Mouse (Mus musculus): ENCODE measurements around the gene Glis1. TPM values are rescaled to one million over a fixed set of nuclear protein-coding genes. Genes with fewer than 3 reads are reported as not detected.
A peak's percentile ranks its signal among the peaks of the same experiment; 100 is the strongest.

Glis1 gene
- total and polyA plus RNA-seq, 2 experiments from 2014 or later, result 1.4 to 2.1 TPM

- H3K9me3 ChIP-seq (ENCODE audit: low read length), result no peaks in the 10 kb centered on the region
- H3K4me3 ChIP-seq (ENCODE audit: low read depth, low read length), result no peak overlapping the region
- H3K4me2 ChIP-seq (ENCODE audit: low read depth, low read length, poor library complexity, severe bottlenecking), result no peak overlapping the region
- TF ChIP-seq CTCF (IDR thresholded peaks at IDR 0.05), result no peak
- ATAC-seq (ENCODE audit: low FRiP score) (no peak), DNase-seq (ENCODE audit: low spot score) (no peak)
- no peaks in the 10 kb centered on the region for H3K27me3 ChIP-seq (ENCODE audit: insufficient read depth, low read length)
- no peak overlapping the region for H3K27ac ChIP-seq (ENCODE audit: low read depth, low read length)
- no peaks in the 10 kb centered on the region for H3K36me3 ChIP-seq (ENCODE audit: insufficient read depth, low read length)
- 85% methylated on average over 5 of the region's 5 CpGs for WGBS
- H3K9ac ChIP-seq (replicated peaks; ENCODE audit: low read length, poor library complexity, severe bottlenecking), result no peak overlapping the region
- H3K4me1 ChIP-seq (ENCODE audit: insufficient read depth, low read length), result no peaks in the 10 kb centered on the region
These were observed 110.5 kb downstream of the Glis1 start for GRCm38 (mm10) chr4:107544843-107545242.

- Histone ChIP-seq H3K9me3 (ENCODE audit: low read length) (no peaks in the 10 kb centered on the region), H3K4me2 (ENCODE audit: low read depth, low read length, poor library complexity, severe bottlenecking) (no peak overlapping the region), H3K9ac (replicated peaks; ENCODE audit: low read length, poor library complexity, severe bottlenecking) (no peak overlapping the region), H3K4me1 (ENCODE audit: insufficient read depth, low read length) (no peaks in the 10 kb centered on the region), H3K36me3 (ENCODE audit: insufficient read depth, low read length) (no peaks in the 10 kb centered on the region), H3K27ac (ENCODE audit: low read depth, low read length) (no peak overlapping the region), H3K4me3 (ENCODE audit: low read depth, low read length) (no peak overlapping the region), H3K27me3 (ENCODE audit: insufficient read depth, low read length) (no peaks in the 10 kb centered on the region)
- ATAC-seq (ENCODE audit: low FRiP score) (no peak), DNase-seq (ENCODE audit: low spot score) (peak; percentile 65)
- TF ChIP-seq CTCF (IDR thresholded peaks at IDR 0.05), result no peak
- WGBS, result 93% methylated on average over 1 of the region's 1 CpGs
These were observed 111.3 kb downstream of the Glis1 start for GRCm38 (mm10) chr4:107545726-107546125.

- Histone ChIP-seq H3K27ac (ENCODE audit: low read depth, low read length) (no peak overlapping the region), H3K36me3 (ENCODE audit: insufficient read depth, low read length) (no peaks in the 10 kb centered on the region), H3K27me3 (ENCODE audit: insufficient read depth, low read length) (no peaks in the 10 kb centered on the region), H3K4me1 (ENCODE audit: insufficient read depth, low read length) (no peaks in the 10 kb centered on the region), H3K4me2 (ENCODE audit: low read depth, low read length, poor library complexity, severe bottlenecking) (no peak overlapping the region), H3K9me3 (ENCODE audit: low read length) (no peaks in the 10 kb centered on the region), H3K4me3 (ENCODE audit: low read depth, low read length) (no peak overlapping the region), H3K9ac (replicated peaks; ENCODE audit: low read length, poor library complexity, severe bottlenecking) (no peak overlapping the region)
- WGBS, result 64% methylated on average over 8 of the region's 8 CpGs
- DNase-seq (ENCODE audit: low spot score), result peak; percentile 80
- no peak for ATAC-seq (ENCODE audit: low FRiP score)
- TF ChIP-seq CTCF (IDR thresholded peaks at IDR 0.05), result no peak
These were observed 112.1 kb downstream of the Glis1 start for GRCm38 (mm10) chr4:107546525-107546924.

- no peak for ATAC-seq (ENCODE audit: low FRiP score)
- WGBS, result 89% methylated on average over 10 of the region's 10 CpGs
- Histone ChIP-seq H3K4me1 (ENCODE audit: insufficient read depth, low read length) (no peaks in the 10 kb centered on the region), H3K9me3 (ENCODE audit: low read length) (no peaks in the 10 kb centered on the region), H3K4me2 (ENCODE audit: low read depth, low read length, poor library complexity, severe bottlenecking) (no peak overlapping the region), H3K36me3 (ENCODE audit: insufficient read depth, low read length) (no peaks in the 10 kb centered on the region), H3K27ac (ENCODE audit: low read depth, low read length) (no peak overlapping the region), H3K27me3 (ENCODE audit: insufficient read depth, low read length) (no peaks in the 10 kb centered on the region), H3K4me3 (ENCODE audit: low read depth, low read length) (no peak overlapping the region), H3K9ac (replicated peaks; ENCODE audit: low read length, poor library complexity, severe bottlenecking) (no peak overlapping the region)
- no peak for DNase-seq (ENCODE audit: low spot score)
- TF ChIP-seq CTCF (IDR thresholded peaks at IDR 0.05), result no peak
These were observed 115.7 kb downstream of the Glis1 start for GRCm38 (mm10) chr4:107550096-107550495.

GRCm38 (mm10) chr4:107550546-107550945 is 116.2 kb downstream of the Glis1 start:
- Histone ChIP-seq H3K4me2 (ENCODE audit: low read depth, low read length, poor library complexity, severe bottlenecking) (no peak overlapping the region), H3K27ac (ENCODE audit: low read depth, low read length) (no peak overlapping the region), H3K4me3 (ENCODE audit: low read depth, low read length) (no peak overlapping the region), H3K36me3 (ENCODE audit: insufficient read depth, low read length) (no peaks in the 10 kb centered on the region), H3K9ac (replicated peaks; ENCODE audit: low read length, poor library complexity, severe bottlenecking) (no peak overlapping the region), H3K9me3 (ENCODE audit: low read length) (no peaks in the 10 kb centered on the region), H3K4me1 (ENCODE audit: insufficient read depth, low read length) (no peaks in the 10 kb centered on the region), H3K27me3 (ENCODE audit: insufficient read depth, low read length) (no peaks in the 10 kb centered on the region)
- ATAC-seq (ENCODE audit: low FRiP score) (no peak), DNase-seq (ENCODE audit: low spot score) (no peak)
- TF ChIP-seq CTCF (IDR thresholded peaks at IDR 0.05), result no peak
- 72% methylated on average over 3 of the region's 3 CpGs for WGBS

- 78% methylated on average over 5 of the region's 5 CpGs for WGBS
- H3K36me3 ChIP-seq (ENCODE audit: insufficient read depth, low read length), result no peaks in the 10 kb centered on the region
- ATAC-seq (ENCODE audit: low FRiP score), result no peak
- H3K9me3 ChIP-seq (ENCODE audit: low read length), result no peaks in the 10 kb centered on the region
- no peak for DNase-seq (ENCODE audit: low spot score)
- no peak overlapping the region for H3K9ac ChIP-seq (replicated peaks; ENCODE audit: low read length, poor library complexity, severe bottlenecking)
- H3K27me3 ChIP-seq (ENCODE audit: insufficient read depth, low read length), result no peaks in the 10 kb centered on the region
- TF ChIP-seq CTCF (IDR thresholded peaks at IDR 0.05), result no peak
- no peaks in the 10 kb centered on the region for H3K4me1 ChIP-seq (ENCODE audit: insufficient read depth, low read length)
- H3K4me2 ChIP-seq (ENCODE audit: low read depth, low read length, poor library complexity, severe bottlenecking), result no peak overlapping the region
- H3K4me3 ChIP-seq (ENCODE audit: low read depth, low read length), result no peak overlapping the region
- no peak overlapping the region for H3K27ac ChIP-seq (ENCODE audit: low read depth, low read length)
These were observed 118.3 kb downstream of the Glis1 start for GRCm38 (mm10) chr4:107552696-107553095.
